Mouse (Mus musculus) spleen, postnatal 0 days (tissue): ENCODE data around the gene Gm17662. TPM values are rescaled to one million over a fixed set of nuclear protein-coding genes. Genes with fewer than 3 reads are reported as not detected.

Experiments used
- polyA plus RNA-seq: library from polyadenylated mRNA; unstranded; fragments of >200 nt; fragmentation: Nextera tagmentation; extraction: Ambion mirVana; gene quantifications from 2 replicates; pipeline ENCODE4 v1.2.1, GENCODE M21; 2015

Gm17662 gene
- not detected in 2 replicates for polyA plus RNA-seq

DNA sequence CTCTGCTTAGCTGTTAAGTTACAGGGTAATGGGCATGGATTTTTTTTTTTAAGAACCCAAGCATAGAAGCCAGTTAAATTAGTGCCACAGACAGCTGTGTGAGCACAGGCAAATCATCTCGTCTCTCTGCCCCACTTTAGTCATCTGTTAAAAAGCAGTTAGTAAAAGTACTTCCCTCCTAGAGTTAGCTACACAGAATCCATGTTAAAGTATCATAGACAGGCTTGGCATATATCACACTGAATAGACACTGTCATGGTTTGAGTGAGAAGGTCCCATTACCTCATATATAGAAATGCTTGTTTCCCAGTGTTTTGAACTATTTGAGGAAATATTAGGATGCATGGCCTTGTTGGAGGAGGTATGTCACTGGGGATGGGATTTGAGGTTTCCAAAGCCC, at the start of gene Gm17662:
TSS of gene Gm17662 (plus strand) at position 301 of the 400 bp plus-strand sequence.

DNA sequence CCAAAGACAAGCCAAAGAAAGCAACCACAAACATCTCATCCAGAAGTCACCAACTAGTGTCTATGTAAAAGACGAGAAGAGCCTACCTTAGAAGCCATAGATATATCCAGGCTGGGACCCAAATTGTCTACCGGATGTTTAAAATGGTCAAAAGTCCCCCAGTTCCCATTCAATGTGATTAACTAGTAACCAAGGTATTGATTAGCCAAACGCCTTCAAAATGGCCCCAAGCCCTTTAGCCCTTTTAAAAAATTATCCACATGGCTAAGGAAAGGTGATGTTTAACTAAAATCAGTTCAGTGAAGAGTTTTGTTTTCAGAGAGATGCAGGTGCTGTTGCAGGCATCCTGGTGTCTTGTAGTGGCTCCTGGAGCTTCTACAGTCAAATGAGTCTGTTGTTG, 19.2 kb downstream of the Gm17662 start, which contains the start of gene C8a:
TSS of gene C8a (minus strand) at position 76 of the 400 bp plus-strand sequence.

Other genes starting within 250 kb of the Gm17662 start
- not detected in 2 replicates for gene C8b, start 91.0 kb upstream of the Gm17662 start, polyA plus RNA-seq
- not detected in 2 replicates for gene C8a, start 19.1 kb downstream of the Gm17662 start, polyA plus RNA-seq
- gene Fyb2, start 56.1 kb downstream of the Gm17662 start, polyA plus RNA-seq, result 0.15 TPM in 1 of 2 replicates, not detected in the other